Mouse (Mus musculus) layer of hippocampus, postnatal 14 days (tissue): ENCODE data around the gene Fxyd6. TPM values are rescaled to one million over a fixed set of nuclear protein-coding genes. Genes with fewer than 3 reads are reported as not detected.

Source experiments
- DNase-seq, 2 experiments: peaks; one replicate each; pipeline ENCODE4 v3.0.0; 2021 to 2022; ENCODE audit warnings: low spot score in 2 of 2, mixed read lengths in 1 of 2
- total RNA-seq, 2 experiments: library from RNA; stranded (reverse); gene quantifications; 2 replicates each; pipeline ENCODE4 v1.2.3; 2021

Gene Fxyd6
- total RNA-seq, 2 experiments from 2014 or later, result 172 to 192 TPM

DNA sequence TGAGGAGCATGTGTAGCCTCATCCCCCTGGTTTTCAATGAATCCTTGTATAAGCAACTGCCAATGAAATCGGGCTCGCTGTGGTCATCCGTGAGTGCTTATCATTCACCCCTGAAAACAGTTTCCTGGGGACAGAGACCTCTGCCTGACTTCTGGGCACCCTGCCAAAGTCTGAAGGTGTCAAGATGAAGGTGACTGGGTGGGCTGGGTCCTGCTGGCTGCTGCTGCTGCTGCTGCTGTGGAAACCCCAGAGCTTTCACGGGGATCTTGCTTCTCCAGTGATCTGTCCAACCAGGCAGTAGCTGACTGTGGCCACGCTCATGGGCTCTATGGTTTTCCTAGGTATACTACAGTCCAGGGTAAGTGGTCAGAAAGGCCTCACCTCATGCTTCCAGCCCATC is 40.2 kb downstream of the Fxyd6 start:
- DNase-seq, result no peak

DNA sequence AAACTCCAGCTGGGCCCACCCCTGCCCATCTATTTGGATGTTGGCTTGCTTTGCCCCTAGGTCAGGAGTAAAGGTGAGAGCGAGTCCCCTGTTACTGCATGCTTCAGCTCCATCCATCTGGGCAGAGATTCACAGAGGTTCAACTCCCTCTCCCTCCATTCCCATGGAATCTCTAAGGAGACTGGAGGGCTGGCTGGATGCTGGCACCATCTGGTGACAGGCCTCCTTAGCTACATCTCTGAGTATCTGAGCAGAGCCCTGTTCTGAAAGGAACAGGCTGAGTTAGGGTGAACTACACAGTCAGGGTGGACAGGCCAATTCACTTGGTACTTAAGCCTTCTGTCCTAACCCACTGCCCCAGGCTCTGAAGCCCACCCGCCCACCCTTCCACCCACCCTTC is 40.6 kb downstream of the Fxyd6 start:
- no peak for DNase-seq

DNA sequence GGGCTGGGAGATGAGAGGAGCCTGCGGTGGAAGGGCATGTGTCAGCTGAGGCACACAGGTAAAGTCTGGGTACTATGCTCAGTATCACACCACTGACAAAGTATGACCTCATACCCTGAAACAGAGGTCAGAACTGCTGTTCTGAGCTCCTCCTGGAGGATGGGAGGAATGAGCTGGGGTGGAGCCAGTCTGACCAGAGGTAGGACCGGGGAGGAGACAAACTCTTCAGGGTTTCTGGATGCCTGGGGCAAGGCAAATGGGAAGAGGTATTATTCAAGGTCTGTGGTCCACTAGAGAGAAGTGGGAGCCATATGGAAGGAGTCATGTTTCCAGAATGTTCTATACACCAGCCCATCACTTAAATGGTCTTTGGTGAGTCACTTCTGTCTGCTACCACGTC is 41.1 kb downstream of the Fxyd6 start:
- DNase-seq, result no peak

DNA sequence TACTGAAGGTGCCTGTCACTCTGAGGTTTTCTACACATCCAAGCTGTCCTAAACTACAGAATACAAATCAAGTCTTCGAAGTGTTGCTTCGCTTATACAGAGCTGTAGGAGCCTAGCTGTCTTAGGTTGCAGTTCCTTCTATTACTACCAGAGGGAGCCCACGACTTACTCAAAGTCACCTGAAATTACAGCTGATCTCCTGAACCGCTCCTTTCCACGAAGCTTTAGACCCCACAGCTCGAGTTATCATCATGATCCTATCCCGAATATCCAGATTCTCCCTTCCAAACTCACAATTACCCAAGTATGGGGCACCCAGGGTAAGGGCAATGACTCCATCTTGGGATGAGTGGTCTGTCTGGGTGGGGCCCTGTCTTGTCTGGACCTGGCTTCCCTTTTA is 41.8 kb downstream of the Fxyd6 start:
- peak in 1 of 2 experiments; percentile 64 for DNase-seq

DNA sequence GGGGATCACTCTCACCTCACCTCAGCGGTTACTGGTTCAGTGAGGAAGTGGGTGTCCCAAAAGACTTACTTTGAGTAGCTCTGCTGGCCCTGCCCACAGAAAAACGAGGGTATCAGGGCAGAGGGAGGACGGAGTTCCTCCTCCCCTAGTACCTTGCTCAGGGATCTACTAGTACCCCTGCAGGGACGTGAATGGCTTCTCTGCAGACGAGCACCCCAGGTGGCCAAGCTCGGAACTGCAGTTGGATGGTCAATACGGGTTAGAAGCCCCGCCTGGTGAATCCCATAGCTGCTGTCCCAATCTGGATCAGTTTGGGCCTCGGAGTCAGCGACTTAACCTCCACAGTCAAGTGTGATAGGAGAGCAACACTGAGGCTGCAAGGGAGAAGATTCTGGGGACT is 42.3 kb downstream of the Fxyd6 start:
- peak; percentile 91 to 92 for DNase-seq

DNA sequence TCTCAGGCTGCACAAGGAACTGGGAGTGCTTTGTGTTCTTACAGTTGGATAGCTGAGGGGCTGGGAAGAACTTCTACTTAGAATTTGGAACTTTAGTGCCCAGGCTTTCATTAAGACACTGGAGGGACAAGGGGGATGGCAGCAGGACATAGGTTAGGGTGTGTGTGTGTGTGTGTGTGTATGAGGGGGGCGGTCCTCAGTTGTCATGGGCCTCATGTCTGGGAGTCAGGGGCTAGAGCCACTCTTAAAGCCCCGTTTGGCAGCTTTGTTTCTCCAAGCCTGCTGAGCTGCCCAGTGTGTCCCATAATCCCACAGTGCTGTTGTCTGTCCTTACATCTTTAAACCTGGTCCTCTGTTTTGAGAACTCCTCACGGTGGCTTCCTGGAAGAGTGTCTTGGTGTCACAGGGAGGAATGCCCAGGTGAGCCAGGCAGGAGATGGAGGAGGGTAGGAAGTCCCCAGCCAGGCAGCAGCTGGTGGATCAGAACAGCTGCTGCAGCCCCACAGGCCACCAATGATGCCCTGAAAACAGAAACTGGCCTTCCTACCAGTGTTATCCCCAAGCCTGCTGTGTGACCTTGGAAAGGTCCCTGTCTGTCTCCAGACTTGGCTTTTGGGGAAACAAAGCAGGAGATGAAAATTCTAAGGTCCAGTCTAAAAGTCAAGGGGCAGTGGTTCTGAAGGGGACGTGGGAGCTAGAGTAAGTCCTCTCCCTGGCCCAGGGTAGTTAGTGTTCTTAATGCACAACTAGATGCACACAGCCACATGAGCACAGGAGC is 42.9 kb downstream of the Fxyd6 start:
- no peak for DNase-seq

DNA sequence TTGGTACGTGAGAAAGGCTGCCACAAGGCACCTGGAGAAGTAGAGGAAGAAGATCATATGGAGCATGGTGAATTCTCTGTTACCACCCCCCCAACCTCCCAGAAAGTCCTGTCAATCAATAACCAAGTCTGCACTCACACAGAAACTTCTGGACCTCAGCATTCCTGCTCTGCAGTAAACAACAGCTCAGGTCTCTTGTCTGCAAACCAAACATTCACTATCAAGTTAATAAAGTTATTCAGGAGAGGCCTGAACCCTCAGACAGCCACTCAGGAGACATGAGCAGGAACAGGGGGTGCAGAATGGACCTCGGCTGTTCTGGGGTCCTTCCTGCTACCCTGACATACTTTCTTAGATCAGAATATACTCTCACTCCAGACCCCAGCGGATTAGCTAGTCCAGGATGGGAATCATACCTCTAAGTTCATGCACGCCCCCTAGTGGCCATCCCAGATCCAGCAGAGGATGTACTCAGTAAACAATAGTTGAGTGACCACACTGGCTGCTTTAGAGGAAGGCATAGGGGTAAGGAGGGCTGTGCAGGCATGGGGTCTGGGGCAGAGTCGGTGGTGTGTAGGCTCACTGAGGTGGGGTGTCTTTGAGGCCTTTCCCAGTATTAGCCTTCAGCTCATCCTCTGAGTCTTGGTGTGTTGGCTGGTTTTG is 43.6 kb downstream of the Fxyd6 start:
- peak in 1 of 2 experiments; percentile 54 for DNase-seq

DNA sequence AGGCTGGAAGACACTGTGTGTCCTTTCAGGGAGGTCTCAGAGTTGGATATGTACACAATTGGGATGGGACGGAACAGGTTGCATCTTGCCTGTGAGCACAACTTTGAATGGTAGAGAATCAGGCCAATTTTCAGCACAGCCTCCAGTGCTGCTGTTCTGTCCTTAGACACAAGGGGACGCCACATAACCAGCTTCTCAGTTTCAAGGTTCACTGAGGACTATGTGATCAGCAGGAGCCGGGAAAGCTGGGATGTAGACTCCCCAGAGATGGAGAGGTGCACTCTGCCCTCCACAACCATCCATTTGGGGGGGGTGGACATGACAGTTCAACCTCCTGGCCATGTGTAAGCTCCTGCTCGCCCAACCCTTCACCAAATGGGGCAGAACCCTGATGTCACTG is 45.9 kb downstream of the Fxyd6 start:
- peak; percentile 83 to 89 for DNase-seq

DNA sequence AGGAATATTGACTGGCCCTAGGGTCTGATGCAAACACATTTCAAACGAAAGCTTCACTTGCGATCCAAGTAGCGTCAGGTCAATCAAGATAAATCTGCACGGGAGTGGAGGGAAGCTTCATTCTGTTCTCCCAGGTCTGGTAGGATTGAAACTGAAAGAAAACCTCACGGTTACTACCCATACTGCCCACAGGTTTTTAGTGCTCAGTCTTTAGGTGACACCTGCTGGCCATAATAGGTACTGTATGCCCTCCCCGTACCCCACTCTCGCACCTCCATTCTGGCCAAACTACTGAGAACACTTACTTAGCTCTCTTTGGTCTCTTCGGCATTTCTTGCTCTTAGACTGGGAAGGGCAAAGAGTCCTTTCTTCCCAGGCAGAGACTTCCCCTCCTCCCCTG is 47.3 kb downstream of the Fxyd6 start:
- peak; percentile 46 to 54 for DNase-seq

DNA sequence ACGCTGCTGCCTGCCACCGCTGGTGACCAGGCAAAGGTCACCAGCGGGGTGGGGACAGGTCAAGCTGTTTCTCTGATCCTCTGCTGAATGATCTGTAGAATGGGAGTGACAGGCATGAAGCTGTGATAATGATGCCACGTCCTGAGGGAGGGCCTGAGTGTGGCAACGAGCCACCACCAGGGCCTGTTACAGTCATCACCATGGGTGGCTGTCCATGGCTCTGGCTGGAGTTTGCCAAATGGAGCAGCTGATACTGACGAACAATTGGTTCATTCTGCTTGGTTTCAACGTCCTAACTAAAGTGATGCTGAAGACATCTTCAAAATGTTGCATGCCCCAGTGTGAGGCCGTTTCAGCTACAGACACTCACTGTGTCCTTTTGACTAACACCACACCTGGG is 48.3 kb downstream of the Fxyd6 start:
- no peak for DNase-seq

DNA sequence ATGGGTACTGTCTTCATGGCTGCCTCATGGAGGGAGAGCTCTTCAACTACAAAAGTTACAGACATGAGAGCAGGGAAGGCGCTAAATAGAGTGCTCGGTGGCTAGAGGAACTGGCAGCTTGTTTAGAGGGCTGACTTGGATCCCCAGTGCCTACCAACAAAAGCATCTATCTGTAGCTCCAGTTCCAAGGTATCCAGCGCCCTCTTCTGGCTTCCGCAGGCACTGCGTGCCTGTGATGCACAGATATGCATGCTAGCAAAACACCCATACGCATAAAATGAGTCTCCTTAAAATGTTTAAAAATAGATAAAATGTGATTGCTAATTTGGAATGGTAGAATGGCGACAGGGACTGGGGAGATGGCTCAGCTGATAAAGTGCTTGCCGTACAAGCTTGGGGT is 51.2 kb downstream of the Fxyd6 start:
- DNase-seq, result no peak

DNA sequence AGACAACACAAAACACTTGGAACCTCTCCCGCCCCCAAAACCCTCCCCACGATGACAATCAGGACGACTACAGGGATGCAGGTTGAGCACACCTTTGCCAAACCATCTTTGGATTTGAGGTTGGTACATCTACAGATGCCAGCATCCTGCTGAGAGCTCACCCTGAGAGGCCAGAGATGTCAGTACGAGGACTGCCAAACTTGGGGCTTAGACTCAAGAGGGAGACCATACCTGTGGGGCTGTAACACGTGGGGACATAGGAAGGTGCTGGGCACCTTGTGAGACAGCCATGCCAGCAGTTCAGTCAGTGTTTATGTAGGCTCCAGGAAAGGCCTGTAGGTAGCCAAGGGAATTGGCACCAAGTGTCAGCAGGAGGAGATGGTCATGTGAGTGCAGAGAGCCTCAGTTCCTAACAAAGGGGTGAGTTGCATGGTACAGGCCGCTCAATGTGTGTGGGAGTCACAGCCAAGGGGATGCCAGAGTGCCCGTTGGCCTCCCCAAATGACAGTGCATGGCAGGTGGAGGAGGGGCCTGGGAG is 52.8 kb downstream of the Fxyd6 start:
- DNase-seq, result no peak

DNA sequence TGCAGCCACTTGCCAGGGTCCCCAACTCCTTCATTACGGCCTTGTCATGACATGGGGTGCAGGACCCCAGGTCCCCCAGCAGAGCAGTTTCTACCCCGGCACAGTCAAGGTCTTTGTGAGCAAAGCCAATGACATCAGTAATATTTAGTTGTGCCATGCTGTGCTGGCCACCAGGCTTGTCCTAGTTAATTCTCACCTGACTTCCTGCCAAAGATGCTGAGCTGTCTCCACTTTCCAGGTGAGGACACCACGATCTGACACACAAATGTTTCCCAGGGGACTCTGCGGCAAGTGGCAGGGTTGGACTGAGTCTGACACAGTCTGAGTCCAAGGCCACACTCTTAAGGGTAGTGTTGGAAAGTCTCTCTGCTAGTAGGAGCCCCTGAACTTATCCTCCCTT is 56.5 kb downstream of the Fxyd6 start, which contains the start of gene Dscaml1:
TSS of gene Dscaml1 (plus strand) at position 173 of the 400 bp plus-strand sequence.
- no peak for DNase-seq

DNA sequence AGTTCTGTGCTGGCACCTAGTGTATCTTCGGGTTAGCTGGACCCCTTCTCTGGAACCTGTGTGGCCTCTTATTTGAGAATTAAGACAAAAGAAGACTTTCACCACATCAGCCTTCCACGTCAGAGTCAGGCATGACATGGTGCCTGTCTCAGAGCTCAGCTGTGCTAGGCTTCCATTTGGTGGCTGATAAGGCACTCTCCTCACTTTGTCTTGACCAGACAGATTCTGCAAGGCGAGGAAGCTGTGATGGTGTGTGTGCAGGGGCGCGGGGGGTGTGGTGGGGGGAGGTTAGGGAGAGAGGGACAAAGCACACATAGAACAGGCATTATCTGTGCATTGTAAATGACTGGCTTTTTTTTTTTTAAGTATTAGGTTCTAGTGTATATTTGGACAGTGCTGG is 59.4 kb downstream of the Fxyd6 start:
- DNase-seq, result no peak

DNA sequence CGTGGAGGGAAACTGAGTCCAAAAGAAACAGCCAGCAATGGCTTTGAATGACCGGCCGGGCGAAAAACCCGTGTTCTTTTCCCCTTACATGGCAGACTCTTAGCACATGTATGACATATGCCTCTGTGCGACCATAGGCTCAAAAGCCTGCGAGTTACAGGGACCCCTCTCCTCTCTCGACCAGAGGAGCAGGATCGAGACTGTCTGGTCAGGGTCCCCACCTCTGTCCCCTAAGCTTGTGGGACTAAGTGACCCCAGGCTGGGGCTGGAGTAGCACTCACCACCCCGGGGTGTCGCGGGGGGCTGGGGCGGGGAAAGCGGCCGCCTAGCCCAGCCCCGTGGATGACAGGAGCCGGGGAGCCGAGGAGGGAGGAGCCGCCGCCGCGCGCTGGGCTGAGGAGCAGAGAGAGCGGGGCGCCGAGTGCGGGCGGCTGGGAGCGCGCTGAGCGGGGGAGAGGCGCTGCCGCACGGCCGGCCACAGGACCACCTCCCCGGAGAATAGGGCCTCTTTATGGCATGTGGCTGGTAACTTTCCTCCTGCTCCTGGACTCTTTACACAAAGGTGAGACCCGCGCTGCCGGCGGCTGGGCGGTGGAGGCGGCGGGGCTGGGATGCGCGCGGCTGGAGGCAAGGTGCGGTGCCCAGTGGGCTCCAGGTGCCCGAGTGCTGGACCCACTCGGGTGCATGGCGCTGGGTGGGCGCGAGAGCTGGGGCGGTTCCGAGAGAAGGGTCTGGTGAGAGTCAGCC is 60.1 kb downstream of the Fxyd6 start:
- DNase-seq, result peak; percentile 45 to 69

DNA sequence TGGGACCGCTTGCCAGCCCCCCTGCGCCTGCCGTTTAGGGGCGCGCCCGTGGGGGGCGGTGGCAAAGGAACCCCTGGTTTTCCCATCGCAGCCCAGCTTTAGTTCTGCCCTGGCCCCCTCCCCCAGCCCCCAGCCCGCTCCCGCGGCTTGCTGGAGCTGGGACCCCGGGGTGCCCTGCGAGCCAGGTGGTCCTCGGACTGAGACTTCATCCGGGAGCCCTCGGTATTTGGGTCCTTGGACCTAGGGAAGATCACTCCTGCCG is 60.6 kb downstream of the Fxyd6 start:
- no peak for DNase-seq

DNA sequence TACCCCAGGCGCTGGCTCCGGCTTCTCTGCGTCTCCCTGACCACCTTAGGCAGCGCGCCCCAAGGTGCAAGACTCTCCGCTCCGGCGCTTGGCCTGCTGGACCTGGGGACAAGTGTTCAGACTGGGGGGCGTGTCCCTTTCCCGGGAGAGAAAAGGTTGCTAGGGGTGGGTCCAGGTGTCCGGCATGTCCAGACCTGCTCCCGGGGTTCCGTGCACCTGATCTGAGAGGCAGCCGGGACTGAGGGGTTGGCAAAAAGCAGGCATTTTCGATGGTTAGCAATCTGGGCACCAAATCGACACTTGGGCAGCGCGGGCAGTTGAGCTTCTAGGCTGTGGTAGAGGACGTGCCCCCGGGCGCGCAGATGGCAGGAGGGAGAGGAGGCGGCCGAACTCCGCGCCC is 61.2 kb downstream of the Fxyd6 start:
- peak in 1 of 2 experiments; percentile 43 for DNase-seq

DNA sequence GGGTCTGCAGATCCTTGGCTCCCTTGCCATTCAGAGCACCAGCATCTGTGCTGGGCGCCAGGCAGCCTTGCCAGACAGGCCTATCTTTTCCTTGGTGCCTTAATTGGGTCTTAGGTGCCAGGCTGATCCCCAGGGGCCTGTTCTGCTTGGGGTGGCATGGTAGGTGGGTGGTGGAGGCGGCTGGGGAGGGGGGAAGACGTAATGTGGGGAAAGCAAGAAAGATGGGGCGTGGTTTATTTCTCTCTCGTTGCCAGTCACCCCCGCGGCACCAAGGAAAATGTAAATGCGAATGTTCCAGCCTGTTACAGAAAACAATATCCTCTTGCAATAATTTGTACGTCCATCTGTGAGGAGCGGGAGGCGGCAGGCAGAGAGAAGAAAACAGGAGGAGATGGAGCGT is 62.7 kb downstream of the Fxyd6 start:
- DNase-seq, result peak; percentile 47 to 80

DNA sequence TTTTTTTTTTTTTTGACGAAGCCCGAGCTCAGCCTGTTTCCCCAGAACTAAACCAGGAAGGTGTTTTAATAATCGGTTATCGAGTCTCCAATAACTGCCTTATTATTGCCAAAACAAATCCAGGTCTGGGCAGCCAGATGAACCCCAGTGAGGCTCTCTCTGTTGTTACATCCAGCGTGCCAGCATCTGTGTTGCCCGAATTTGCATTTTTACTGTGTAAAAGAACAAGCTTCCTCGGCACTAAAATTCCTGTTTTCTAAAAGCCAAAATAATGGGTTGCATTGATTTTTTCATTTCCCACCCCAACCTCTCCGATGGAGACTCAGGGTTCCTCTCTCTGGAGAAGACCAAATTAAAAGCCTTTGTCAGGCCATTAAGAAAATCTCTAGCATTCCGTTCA is 63.1 kb downstream of the Fxyd6 start:
- peak in 1 of 2 experiments; percentile 47 for DNase-seq

DNA sequence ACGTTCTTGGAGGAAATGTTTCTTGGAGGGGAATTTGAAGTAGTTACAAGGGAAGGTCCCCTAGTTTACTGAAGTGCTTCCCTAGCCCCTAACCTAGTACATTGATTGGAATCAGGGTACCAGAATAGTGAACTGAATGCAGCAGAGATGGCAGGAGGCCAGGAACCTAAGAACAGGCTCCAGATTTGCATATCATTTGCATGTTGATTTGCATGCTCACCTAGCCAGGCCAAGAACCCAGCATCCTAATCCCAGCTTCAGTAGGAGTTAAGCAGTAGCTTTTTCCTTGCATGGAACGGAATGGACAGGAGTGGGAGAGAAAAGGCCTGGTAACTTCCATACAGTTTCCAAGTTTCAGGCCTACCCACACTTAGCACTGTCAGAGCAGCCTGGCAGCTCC is 64.2 kb downstream of the Fxyd6 start:
- peak in 1 of 2 experiments; percentile 64 for DNase-seq

DNA sequence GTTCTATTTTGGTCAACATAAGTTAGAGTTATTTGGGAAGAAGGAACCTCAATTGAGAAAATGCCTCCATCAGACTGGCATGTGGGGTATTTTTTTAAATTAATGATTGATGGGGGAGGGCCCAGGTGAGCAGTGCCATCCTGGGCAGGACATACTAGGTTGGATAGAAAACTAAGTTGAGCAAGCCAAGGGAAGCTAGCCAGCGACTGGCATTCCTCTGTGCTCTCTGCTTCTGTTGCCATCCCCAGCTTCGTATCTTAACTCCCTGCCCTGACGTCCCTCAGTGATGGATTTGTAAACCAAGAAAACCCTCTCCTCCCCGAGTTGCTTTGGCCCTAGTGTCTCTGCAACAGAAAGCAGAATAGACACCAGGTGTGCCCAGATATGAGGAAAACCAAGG is 69.0 kb downstream of the Fxyd6 start:
- DNase-seq, result no peak
